Mouse (Mus musculus): Measurements from ENCODE around the gene Rnf215. TPM values are rescaled to one million over a fixed set of nuclear protein-coding genes. Genes with fewer than 3 reads are reported as not detected.

Rnf215 gene
- polyA plus RNA-seq, 1 experiment, result 8.0 TPM

- H3K4me3 ChIP-seq (ENCODE audit: low read depth, low read length), result peak within 1 kb of the TSS; percentile 90
- H3K27me3 ChIP-seq (ENCODE audit: control insufficient read depth, insufficient read depth, low read length, poor library complexity, severe bottlenecking), result no peaks in the 10 kb centered on the region
- peak within 1 kb of the TSS; percentile 70 for H3K9ac ChIP-seq (ENCODE audit: low read depth, poor library complexity, severe bottlenecking)
- no peak for TF ChIP-seq CTCF (IDR thresholded peaks at IDR 0.05; ENCODE audit: low read depth, low read length)
- no peak for TF ChIP-seq EP300 (IDR thresholded peaks at IDR 0.05; ENCODE audit: insufficient read depth, low read depth, low read length)
- TF ChIP-seq POLR2A (IDR thresholded peaks at IDR 0.05; ENCODE audit: insufficient read depth, low read length), result no peak
- H3K36me3 ChIP-seq (ENCODE audit: control insufficient read depth, insufficient read depth, low read length, poor library complexity, severe bottlenecking), result no peaks in the 10 kb centered on the region; the same call in none of the 2 replicates
- H3K4me1 ChIP-seq (ENCODE audit: control insufficient read depth, insufficient read depth, low read length), result no peaks in the 10 kb centered on the region
- peak within 1 kb of the TSS; percentile 62 for H3K27ac ChIP-seq (ENCODE audit: insufficient read depth, low read length)
- no peaks in the 10 kb centered on the region; the same call in 1 of the 2 replicates for H3K9me3 ChIP-seq (replicated peaks; ENCODE audit: control insufficient read depth, insufficient read depth, low read length, poor library complexity, severe bottlenecking)
Measured at GRCm38 (mm10) chr11:4095171-4096053, 39.6 kb upstream of the Rnf215 start, which contains the start of gene Mtfp1. Gene Mtfp1 (minus strand): TSS chr11:4095445.

GRCm38 (mm10) chr11:4096054-4096984 lies 38.7 kb upstream of the Rnf215 start:
- Histone ChIP-seq H3K9me3 (replicated peaks; ENCODE audit: control insufficient read depth, insufficient read depth, low read length, poor library complexity, severe bottlenecking) (no peaks in the 10 kb centered on the region), H3K9ac (ENCODE audit: low read depth, poor library complexity, severe bottlenecking) (peak overlapping the region; percentile 86), H3K27ac (ENCODE audit: insufficient read depth, low read length) (peak overlapping the region; percentile 80), H3K4me3 (ENCODE audit: low read depth, low read length) (peak overlapping the region; percentile 91), H3K4me1 (ENCODE audit: control insufficient read depth, insufficient read depth, low read length) (no peaks in the 10 kb centered on the region), H3K27me3 (ENCODE audit: control insufficient read depth, insufficient read depth, low read length, poor library complexity, severe bottlenecking) (no peaks in the 10 kb centered on the region), H3K36me3 (ENCODE audit: control insufficient read depth, insufficient read depth, low read length, poor library complexity, severe bottlenecking) (no peaks in the 10 kb centered on the region; the same call in none of the 2 replicates)
- TF ChIP-seq EP300 (IDR thresholded peaks at IDR 0.05; ENCODE audit: insufficient read depth, low read depth, low read length), result peak; percentile 75
- peak; percentile 96 for TF ChIP-seq POLR2A (IDR thresholded peaks at IDR 0.05; ENCODE audit: insufficient read depth, low read length)
- no peak for TF ChIP-seq CTCF (IDR thresholded peaks at IDR 0.05; ENCODE audit: low read depth, low read length)

GRCm38 (mm10) chr11:4097091-4097621 lies 37.8 kb upstream of the Rnf215 start:
- Histone ChIP-seq H3K9ac (ENCODE audit: low read depth, poor library complexity, severe bottlenecking) (peak overlapping the region; percentile 86), H3K27ac (ENCODE audit: insufficient read depth, low read length) (peak overlapping the region; percentile 80), H3K27me3 (ENCODE audit: control insufficient read depth, insufficient read depth, low read length, poor library complexity, severe bottlenecking) (no peaks in the 10 kb centered on the region), H3K36me3 (ENCODE audit: control insufficient read depth, insufficient read depth, low read length, poor library complexity, severe bottlenecking) (no peaks in the 10 kb centered on the region; the same call in none of the 2 replicates), H3K4me3 (ENCODE audit: low read depth, low read length) (peak overlapping the region; percentile 91), H3K9me3 (replicated peaks; ENCODE audit: control insufficient read depth, insufficient read depth, low read length, poor library complexity, severe bottlenecking) (no peaks in the 10 kb centered on the region), H3K4me1 (ENCODE audit: control insufficient read depth, insufficient read depth, low read length) (no peaks in the 10 kb centered on the region)
- no peak for TF ChIP-seq CTCF (IDR thresholded peaks at IDR 0.05; ENCODE audit: low read depth, low read length)
- TF ChIP-seq POLR2A (IDR thresholded peaks at IDR 0.05; ENCODE audit: insufficient read depth, low read length), result no peak
- TF ChIP-seq EP300 (IDR thresholded peaks at IDR 0.05; ENCODE audit: insufficient read depth, low read depth, low read length), result no peak

- Histone ChIP-seq H3K4me1 (ENCODE audit: control insufficient read depth, insufficient read depth, low read length) (no peaks in the 10 kb centered on the region), H3K27ac (ENCODE audit: insufficient read depth, low read length) (no peak overlapping the region), H3K36me3 (ENCODE audit: control insufficient read depth, insufficient read depth, low read length, poor library complexity, severe bottlenecking) (no peaks in the 10 kb centered on the region), H3K9ac (ENCODE audit: low read depth, poor library complexity, severe bottlenecking) (no peak overlapping the region), H3K27me3 (ENCODE audit: control insufficient read depth, insufficient read depth, low read length, poor library complexity, severe bottlenecking) (no peaks in the 10 kb centered on the region), H3K9me3 (replicated peaks; ENCODE audit: control insufficient read depth, insufficient read depth, low read length, poor library complexity, severe bottlenecking) (no peaks in the 10 kb centered on the region), H3K4me3 (ENCODE audit: low read depth, low read length) (no peak overlapping the region)
- TF ChIP-seq CTCF (IDR thresholded peaks at IDR 0.05; ENCODE audit: low read depth, low read length), result peak; percentile 27
- no peak for TF ChIP-seq EP300 (IDR thresholded peaks at IDR 0.05; ENCODE audit: insufficient read depth, low read depth, low read length)
Measured at GRCm38 (mm10) chr11:4098120-4098519, 36.9 kb upstream of the Rnf215 start.

GRCm38 (mm10) chr11:4098816-4099215 lies 36.2 kb upstream of the Rnf215 start:
- Histone ChIP-seq H3K9ac (ENCODE audit: low read depth, poor library complexity, severe bottlenecking) (no peak overlapping the region), H3K4me1 (ENCODE audit: control insufficient read depth, insufficient read depth, low read length) (no peaks in the 10 kb centered on the region), H3K36me3 (ENCODE audit: control insufficient read depth, insufficient read depth, low read length, poor library complexity, severe bottlenecking) (no peaks in the 10 kb centered on the region), H3K9me3 (replicated peaks; ENCODE audit: control insufficient read depth, insufficient read depth, low read length, poor library complexity, severe bottlenecking) (no peaks in the 10 kb centered on the region), H3K27me3 (ENCODE audit: control insufficient read depth, insufficient read depth, low read length, poor library complexity, severe bottlenecking) (no peaks in the 10 kb centered on the region), H3K4me3 (ENCODE audit: low read depth, low read length) (no peak overlapping the region), H3K27ac (ENCODE audit: insufficient read depth, low read length) (no peak overlapping the region)
- TF ChIP-seq POLR2A (IDR thresholded peaks at IDR 0.05; ENCODE audit: insufficient read depth, low read length), result no peak
- TF ChIP-seq CTCF (IDR thresholded peaks at IDR 0.05; ENCODE audit: low read depth, low read length), result no peak
- TF ChIP-seq EP300 (IDR thresholded peaks at IDR 0.05; ENCODE audit: insufficient read depth, low read depth, low read length), result no peak

Data from ES-Bruce4 (cell line).